Mouse (Mus musculus): ENCODE results near the gene Soga1. TPM values are rescaled to one million over a fixed set of nuclear protein-coding genes. Genes with fewer than 3 reads are reported as not detected.

Soga1 gene
- polyA plus RNA-seq, 1 experiment from 2014 or later = 1.4 TPM

DNA sequence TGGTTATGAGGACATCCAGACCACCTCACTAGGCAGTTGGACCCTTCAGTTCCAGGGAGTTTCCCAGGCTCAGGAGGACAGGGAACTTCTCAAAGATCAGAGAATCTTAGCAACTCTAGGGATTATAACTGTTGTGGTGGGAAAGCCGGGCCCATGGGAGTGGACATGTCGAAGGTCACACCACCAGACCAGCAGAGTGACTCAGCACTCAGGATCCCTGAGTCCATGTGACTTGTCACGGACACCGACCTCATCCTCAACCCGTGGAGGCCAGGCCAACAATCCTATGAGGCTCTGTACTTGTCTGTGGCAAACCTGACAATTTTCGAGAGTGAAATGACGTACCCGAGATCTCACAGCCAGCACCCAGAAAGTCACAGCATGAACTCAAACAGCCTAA, 42.7 kb downstream of the Soga1 start:
- no peaks in the 10 kb centered on the region for H3K4me1 ChIP-seq (replicated peaks)
- 65% methylated on average over 8 of the region's 8 CpGs for WGBS (ENCODE audit: insufficient replicate concordance)
- H3K27ac ChIP-seq (replicated peaks) = no peak overlapping the region
- no peak overlapping the region for H3K9ac ChIP-seq
- no peak for ATAC-seq (ENCODE audit: insufficient read depth)
- H3K27me3 ChIP-seq = no peaks in the 10 kb centered on the region
- H3K36me3 ChIP-seq (replicated peaks) = peaks cover 19% of the 10 kb centered on the region
- H3K4me3 ChIP-seq (replicated peaks) = no peak overlapping the region
- H3K9me3 ChIP-seq (replicated peaks) = no peaks in the 10 kb centered on the region
- no peak overlapping the region for H3K4me2 ChIP-seq

DNA sequence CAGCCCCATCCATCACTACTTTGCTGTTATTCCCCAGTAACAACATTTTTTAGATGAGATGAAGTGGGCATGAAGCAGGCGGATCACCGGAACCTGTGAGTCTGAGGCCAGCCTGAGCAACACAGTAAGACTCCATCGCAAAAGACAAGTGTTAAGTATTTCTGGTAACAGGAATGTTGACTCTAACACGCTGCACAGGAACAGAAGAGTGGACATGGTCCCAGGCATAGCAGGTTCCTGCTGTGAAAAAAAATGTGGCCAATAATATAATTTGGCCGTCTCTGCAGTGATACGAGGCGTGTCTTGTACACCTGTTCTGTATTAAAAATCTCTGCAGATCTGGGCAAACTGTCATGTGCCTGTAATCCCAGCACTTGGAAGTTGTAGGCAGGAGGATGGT, 43.7 kb downstream of the Soga1 start:
- 79% methylated on average over 7 of the region's 7 CpGs for WGBS (ENCODE audit: insufficient replicate concordance)
- no peak overlapping the region for H3K4me2 ChIP-seq
- no peak overlapping the region for H3K9ac ChIP-seq
- H3K27ac ChIP-seq (replicated peaks) = no peak overlapping the region
- no peaks in the 10 kb centered on the region for H3K9me3 ChIP-seq (replicated peaks)
- H3K4me3 ChIP-seq (replicated peaks) = no peak overlapping the region
- H3K27me3 ChIP-seq = no peaks in the 10 kb centered on the region
- peaks cover 14% of the 10 kb centered on the region for H3K36me3 ChIP-seq (replicated peaks)
- peaks cover 8% of the 10 kb centered on the region for H3K4me1 ChIP-seq (replicated peaks)
- no peak for ATAC-seq (ENCODE audit: insufficient read depth)

DNA sequence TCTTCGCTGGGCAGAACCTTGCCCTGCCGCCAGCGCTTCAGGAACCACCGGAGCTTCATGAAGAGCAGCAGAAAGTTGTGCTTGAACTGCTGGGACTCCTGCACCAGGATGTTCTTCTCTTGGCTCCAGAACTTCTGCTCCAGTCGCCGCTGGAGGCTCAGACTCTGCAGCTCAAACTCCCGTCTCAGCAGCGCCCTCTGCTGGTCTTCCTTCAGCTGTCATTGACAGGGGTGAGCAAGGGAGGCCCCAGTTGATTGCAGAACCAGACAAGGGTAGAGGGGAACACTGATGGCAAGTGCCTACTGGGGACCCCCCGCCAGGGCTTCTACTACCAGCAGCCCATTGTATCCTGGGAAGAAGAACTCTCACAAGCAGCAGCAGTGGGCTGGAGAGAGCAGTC, 48.2 kb downstream of the Soga1 start:
- Histone ChIP-seq H3K4me3 (replicated peaks) (no peak overlapping the region), H3K9me3 (replicated peaks) (0 out of 2 replicates have a peak, but pooled peaks cover 2% of the 10 kb centered on the region), H3K27ac (replicated peaks) (no peak overlapping the region), H3K4me1 (replicated peaks) (peaks cover 46% of the 10 kb centered on the region), H3K9ac (no peak overlapping the region), H3K36me3 (replicated peaks) (peaks cover 32% of the 10 kb centered on the region), H3K4me2 (no peak overlapping the region), H3K27me3 (no peaks in the 10 kb centered on the region)
- WGBS (ENCODE audit: insufficient replicate concordance) = 32% methylated on average over 9 of the region's 9 CpGs
- no peak for ATAC-seq (ENCODE audit: insufficient read depth)

DNA sequence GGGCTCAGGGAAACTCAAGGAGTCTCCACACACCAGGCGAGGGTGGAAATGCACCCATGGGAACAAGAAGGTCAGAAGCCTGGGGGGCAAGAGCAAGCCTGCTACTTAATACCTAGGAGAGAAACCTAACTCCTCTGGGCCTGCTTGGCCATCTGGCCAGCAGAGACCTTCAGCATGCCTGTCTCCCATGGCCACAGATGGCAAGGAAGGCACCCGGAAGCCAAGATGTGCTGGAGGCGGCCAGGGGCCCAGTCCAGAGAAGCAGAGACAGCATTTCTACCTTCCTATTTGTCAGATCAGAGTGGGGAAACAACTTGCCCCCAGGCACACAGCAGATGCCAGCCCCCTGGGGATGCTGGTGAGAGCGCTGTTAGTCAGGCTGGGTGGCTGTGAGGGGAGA, 50.8 kb downstream of the Soga1 start:
- Histone ChIP-seq H3K27me3 (no peaks in the 10 kb centered on the region), H3K4me3 (replicated peaks) (peak overlapping the region; percentile 61), H3K27ac (replicated peaks) (peak overlapping the region; percentile 92), H3K9me3 (replicated peaks) (peaks cover 2% of the 10 kb centered on the region; the same call in 1 of the 2 replicates), H3K9ac (peak overlapping the region; percentile 61), H3K4me2 (peak overlapping the region; percentile 87), H3K36me3 (replicated peaks) (peaks cover 57% of the 10 kb centered on the region), H3K4me1 (replicated peaks) (peaks cover 46% of the 10 kb centered on the region)
- 56% methylated on average over 4 of the region's 4 CpGs for WGBS (ENCODE audit: insufficient replicate concordance)
- ATAC-seq (ENCODE audit: insufficient read depth) = no peak

DNA sequence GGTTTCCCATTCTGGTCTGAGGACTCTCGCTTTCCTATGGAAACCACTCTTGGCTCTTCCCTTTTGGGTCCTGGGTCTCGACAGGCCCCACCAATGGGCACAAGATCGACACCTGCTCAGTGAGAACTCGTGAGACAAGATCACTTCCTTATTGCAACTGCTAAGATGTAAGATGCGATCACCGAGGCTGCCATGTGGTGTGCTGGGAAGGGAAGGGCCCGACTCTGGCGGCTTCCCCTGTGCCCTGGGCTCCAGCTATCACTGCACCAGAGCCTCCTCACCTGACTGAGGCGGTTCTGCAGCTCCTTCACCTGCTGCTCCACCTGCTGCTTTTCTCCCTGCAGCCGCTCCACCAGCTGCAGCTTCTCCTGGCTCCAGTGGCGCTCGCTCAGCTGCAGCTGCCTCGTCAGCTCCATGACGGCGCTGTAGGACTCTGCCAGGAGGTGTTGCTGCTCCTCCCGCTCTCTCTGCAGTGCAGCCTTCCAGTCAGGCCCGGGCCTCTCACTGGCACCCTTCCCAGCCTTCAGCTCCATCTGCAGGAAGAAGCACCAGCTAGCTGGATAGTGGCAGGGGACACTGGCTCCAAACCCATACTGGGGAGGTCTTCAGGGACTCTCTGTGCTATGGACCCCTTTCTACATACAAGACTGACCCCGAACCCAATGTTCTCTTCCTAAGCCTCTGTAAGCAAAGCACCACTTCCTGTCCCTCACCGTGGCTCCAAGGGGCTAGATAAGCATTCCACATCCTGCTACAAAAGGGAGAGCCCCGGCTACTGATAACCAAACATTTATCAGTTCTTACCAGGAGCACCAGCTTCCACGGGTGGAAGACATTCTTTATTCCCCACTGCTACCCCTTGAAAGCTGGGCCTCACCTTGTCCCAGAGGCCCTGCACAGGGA, 51.7 kb downstream of the Soga1 start:
- H3K36me3 ChIP-seq (replicated peaks) = peaks cover 61% of the 10 kb centered on the region
- peak overlapping the region; percentile 87 for H3K4me2 ChIP-seq
- H3K9me3 ChIP-seq (replicated peaks) = peaks cover 2% of the 10 kb centered on the region; the same call in 1 of the 2 replicates
- peak overlapping the region; percentile 61 for H3K9ac ChIP-seq
- WGBS (ENCODE audit: insufficient replicate concordance) = 20% methylated on average over 21 of the region's 21 CpGs
- H3K27me3 ChIP-seq = no peaks in the 10 kb centered on the region
- peak; percentile 91 for ATAC-seq (ENCODE audit: insufficient read depth)
- peak overlapping the region; percentile 61 for H3K4me3 ChIP-seq (replicated peaks)
- H3K27ac ChIP-seq (replicated peaks) = peak overlapping the region; percentile 92
- peaks cover 46% of the 10 kb centered on the region for H3K4me1 ChIP-seq (replicated peaks)

DNA sequence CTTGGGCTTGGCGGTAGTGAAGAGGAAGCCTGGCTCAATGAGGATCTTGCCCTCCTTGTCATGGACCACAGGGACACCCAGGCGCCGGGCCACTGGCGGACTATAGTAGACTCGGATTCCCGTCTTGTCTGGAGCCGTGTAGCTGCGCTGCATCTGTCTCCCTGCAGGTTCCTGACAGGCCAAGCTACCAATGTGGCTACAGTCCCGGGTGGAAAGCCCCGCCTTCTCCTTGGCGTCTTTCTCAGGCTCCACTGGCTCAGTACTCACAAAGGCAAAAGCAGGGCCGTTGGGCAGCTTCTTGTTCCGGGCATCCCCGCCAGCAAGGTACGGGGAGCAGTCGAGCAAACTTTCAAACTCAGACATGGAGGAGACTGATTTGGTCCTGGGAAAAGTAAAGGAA, 57.9 kb downstream of the Soga1 start:
- no peak overlapping the region for H3K4me3 ChIP-seq (replicated peaks)
- no peaks in the 10 kb centered on the region for H3K27me3 ChIP-seq
- ATAC-seq (ENCODE audit: insufficient read depth) = no peak
- no peaks in the 10 kb centered on the region; the same call in 1 of the 2 replicates for H3K9me3 ChIP-seq (replicated peaks)
- peaks cover 7% of the 10 kb centered on the region for H3K4me1 ChIP-seq (replicated peaks)
- WGBS (ENCODE audit: insufficient replicate concordance) = 91% methylated on average over 16 of the region's 16 CpGs
- no peak overlapping the region for H3K4me2 ChIP-seq
- H3K9ac ChIP-seq = no peak overlapping the region
- peaks cover 98% of the 10 kb centered on the region for H3K36me3 ChIP-seq (replicated peaks)
- no peak overlapping the region for H3K27ac ChIP-seq (replicated peaks)

DNA sequence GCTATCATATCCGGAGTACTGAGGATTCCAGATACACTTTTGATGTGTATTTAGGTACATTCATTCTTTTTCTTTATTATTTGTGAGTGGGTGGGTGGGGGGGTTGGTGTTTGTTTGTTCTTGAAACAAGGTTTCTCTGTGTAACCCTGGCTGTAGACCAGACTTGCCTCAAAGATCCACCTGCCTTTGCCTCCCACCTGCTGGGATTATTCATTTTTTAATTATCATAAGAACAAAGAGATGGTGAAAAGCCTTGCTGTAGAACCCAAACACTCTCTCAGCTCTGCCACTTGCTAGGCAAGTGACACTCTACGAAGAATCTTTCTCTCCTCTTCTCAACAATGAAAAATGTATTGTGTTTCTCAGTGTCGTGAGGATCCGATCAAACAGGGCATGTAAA, 59.8 kb downstream of the Soga1 start:
- Histone ChIP-seq H3K9ac (no peak overlapping the region), H3K9me3 (replicated peaks) (no peaks in the 10 kb centered on the region)

DNA sequence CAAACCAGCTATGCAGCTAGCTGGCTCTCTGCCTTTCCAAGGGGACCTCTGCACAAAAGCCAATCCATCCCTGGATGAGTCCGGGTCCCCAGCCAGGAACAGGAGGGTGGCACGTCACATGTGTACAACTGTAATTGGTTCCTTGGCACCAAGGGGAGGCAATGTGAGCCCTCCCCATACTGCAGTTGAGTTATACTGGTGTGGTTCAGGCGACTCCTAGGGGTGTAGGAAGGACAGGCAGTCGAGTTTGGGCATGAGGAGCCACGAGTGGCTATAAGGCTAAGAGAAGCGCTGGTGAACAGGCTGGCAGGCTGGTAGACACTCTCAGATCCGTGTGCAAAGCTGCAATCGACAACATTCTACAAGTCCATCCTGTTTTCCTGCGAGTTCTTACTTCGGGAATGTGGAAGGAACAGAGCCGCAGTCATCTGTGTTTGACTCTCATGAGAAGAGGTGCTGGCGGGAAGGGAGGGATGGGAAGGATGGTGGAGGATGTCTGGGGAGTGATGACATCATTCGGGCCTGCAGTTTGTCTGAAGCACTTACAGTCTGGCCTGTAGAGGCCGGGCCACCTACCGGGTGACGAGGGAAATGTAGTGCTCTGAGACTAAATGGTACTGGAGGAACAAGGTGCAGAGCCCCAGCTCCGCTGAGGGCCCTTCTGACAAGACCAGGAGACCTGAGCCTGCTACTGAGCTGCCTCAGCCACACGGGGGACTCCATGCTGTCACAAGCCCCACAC, 62.4 kb downstream of the Soga1 start:
- WGBS (ENCODE audit: insufficient replicate concordance) = 70% methylated on average over 18 of the region's 18 CpGs
- Histone ChIP-seq H3K4me3 (replicated peaks) (no peak overlapping the region), H3K27me3 (no peaks in the 10 kb centered on the region), H3K9ac (no peak overlapping the region), H3K27ac (replicated peaks) (no peak overlapping the region), H3K36me3 (replicated peaks) (peaks cover 59% of the 10 kb centered on the region), H3K4me1 (replicated peaks) (peaks cover 26% of the 10 kb centered on the region), H3K9me3 (replicated peaks) (no peaks in the 10 kb centered on the region), H3K4me2 (no peak overlapping the region)
- no peak for ATAC-seq (ENCODE audit: insufficient read depth)

More for the DNA sequence above, 59.8 kb downstream of the Soga1 start:
- Histone ChIP-seq H3K4me2 (no peak overlapping the region), H3K4me3 (replicated peaks) (no peak overlapping the region), H3K27ac (replicated peaks) (no peak overlapping the region), H3K36me3 (replicated peaks) (peaks cover 82% of the 10 kb centered on the region), H3K27me3 (no peaks in the 10 kb centered on the region), H3K4me1 (replicated peaks) (peaks cover 15% of the 10 kb centered on the region)
- ATAC-seq (ENCODE audit: insufficient read depth) = no peak
- WGBS (ENCODE audit: insufficient replicate concordance) = 88% methylated on average over 4 of the region's 4 CpGs

DNA sequence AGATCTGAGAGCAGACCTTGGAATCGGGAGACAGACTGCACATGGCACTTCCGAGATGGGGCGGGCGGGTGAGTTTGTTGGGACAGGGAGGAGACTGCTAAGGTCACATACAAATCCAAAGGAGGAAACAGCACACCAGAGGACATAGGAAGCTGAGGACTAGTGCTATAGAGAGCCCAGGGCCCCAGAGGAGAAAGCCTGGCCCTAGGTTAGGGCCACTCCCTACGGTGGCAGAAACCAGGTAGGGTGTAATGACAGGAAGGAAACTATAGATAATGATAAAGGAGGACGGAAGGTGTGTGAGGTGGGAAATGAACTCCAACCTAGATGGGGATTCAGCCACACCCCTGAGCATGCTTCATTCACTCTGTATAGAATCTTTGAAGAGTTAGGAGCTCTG, 66.7 kb downstream of the Soga1 start:
- WGBS (ENCODE audit: insufficient replicate concordance) = 58% methylated on average over 6 of the region's 6 CpGs
- ATAC-seq (ENCODE audit: insufficient read depth) = no peak

DNA sequence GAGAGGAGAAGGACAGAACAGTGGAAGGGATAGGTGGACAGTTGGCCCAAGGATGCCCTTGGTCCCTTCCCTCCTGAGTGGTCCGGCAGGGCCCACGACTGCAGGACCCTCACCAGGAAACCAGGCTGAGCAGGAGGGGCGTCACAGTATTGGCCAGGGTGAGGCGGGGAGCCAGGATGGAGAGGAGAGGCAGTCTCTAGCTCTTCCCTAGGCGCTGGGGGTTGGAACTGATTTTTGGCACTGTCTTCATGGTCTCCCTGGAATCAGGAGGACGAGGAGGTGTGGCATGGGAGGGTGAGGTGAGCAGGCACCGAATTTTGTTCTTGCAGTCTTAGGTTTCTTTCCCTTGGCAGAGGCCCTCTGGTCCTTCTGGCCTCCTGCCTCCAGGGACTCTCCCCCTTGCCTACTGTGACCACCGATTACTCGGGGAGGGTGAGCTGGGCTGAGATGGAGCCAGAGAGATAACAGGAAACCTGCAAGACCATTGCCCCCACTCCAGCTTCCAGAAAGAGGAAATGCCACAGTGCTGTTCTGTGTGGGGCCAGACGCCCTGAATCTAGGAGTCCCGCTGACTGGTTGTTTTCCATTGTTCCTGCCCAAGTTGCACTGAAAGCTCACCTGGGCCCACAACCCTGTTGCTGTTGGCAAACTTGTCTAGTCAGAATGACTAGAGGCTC, 68.3 kb downstream of the Soga1 start:
- no peaks in the 10 kb centered on the region for H3K27me3 ChIP-seq
- no peaks in the 10 kb centered on the region for H3K9me3 ChIP-seq (replicated peaks)
- WGBS (ENCODE audit: insufficient replicate concordance) = 22% methylated on average over 11 of the region's 11 CpGs
- peaks cover 46% of the 10 kb centered on the region for H3K4me1 ChIP-seq (replicated peaks)
- H3K4me3 ChIP-seq (replicated peaks) = no peak overlapping the region
- no peak overlapping the region for H3K27ac ChIP-seq (replicated peaks)
- H3K9ac ChIP-seq = no peak overlapping the region
- ATAC-seq (ENCODE audit: insufficient read depth) = no peak
- no peaks in the 10 kb centered on the region; the same call in 1 of the 2 replicates for H3K36me3 ChIP-seq (replicated peaks)
- H3K4me2 ChIP-seq = no peak overlapping the region

More for the DNA sequence above, 66.7 kb downstream of the Soga1 start:
- peaks cover 15% of the 10 kb centered on the region for H3K36me3 ChIP-seq (replicated peaks)
- no peak overlapping the region for H3K4me3 ChIP-seq (replicated peaks)
- no peak overlapping the region for H3K9ac ChIP-seq
- H3K27ac ChIP-seq (replicated peaks) = no peak overlapping the region
- H3K4me2 ChIP-seq = no peak overlapping the region
- H3K9me3 ChIP-seq (replicated peaks) = no peaks in the 10 kb centered on the region
- H3K4me1 ChIP-seq (replicated peaks) = peaks cover 45% of the 10 kb centered on the region
- no peaks in the 10 kb centered on the region for H3K27me3 ChIP-seq

DNA sequence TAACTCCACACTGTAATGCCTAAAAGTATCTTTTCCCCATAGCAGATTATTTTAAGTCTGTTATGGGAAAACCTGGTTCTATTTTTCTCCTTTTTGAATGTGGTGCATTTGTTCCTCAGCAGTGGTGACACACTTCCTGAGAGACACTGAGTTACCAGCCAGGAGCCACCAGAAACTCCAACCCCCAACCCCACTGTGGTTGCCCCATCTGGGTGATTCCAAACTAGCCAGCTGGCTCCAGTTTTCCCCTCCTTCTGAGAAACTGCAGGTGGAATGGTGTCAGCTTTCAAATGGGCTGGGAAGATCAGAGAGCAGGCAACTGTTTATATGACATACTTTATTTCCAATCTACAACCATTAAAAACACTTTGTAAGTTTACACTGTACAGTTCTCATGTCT, 68.9 kb downstream of the Soga1 start:
- Histone ChIP-seq H3K27me3 (no peaks in the 10 kb centered on the region), H3K4me1 (replicated peaks) (peaks cover 47% of the 10 kb centered on the region), H3K27ac (replicated peaks) (no peak overlapping the region), H3K4me2 (no peak overlapping the region), H3K36me3 (replicated peaks) (peaks cover 6% of the 10 kb centered on the region), H3K9ac (no peak overlapping the region), H3K4me3 (replicated peaks) (no peak overlapping the region), H3K9me3 (replicated peaks) (no peaks in the 10 kb centered on the region)
- no peak for ATAC-seq (ENCODE audit: insufficient read depth)
